ENCODE assay signal across 9 mouse cellular contexts in the genomic region with DNA sequence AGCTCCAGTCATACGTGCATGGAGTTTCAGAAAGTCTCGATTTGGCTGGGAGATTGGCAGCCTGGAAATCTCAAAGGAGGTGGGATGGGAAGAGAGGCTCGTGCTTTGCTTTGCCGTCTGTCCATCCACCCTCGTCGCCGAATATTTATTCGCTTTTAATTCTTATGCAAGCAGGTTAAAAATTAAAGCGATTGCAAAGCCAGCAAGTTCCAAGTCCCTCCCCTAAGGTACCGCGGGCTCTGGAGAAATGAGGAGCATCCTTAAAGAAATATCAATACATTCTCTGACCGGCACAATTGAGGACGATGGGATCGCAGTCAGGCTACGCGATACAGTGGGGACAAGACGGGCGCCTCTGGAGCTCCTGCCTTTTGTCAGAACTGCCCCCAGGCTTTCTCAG. TPM values are rescaled to one million over a fixed set of nuclear protein-coding genes. Genes with fewer than 3 reads are reported as not detected.
DNase-seq lines count a peak whose midpoint lies in the region; ATAC-seq lines count a peak whose summit lies in the region.
"Had no signal": no experiment of that assay in that cellular context is flagged by ENCODE, and none has a peak within 500 bp of the region (broad histone marks: within the 10 kb centered on the region; RNA-seq: fewer than 3 reads in every experiment).

No protein-coding gene starts in this region.

- H3K4me3 ChIP-seq in heart, embryonic 13.5 days: peak overlapping the region; percentile 59
- H3K4me3 ChIP-seq in hindbrain, embryonic 14.5 days (replicated peaks; ENCODE audit: low read length): peak overlapping the region; percentile 60
- H3K4me3 ChIP-seq in midbrain, embryonic 13.5 days (replicated peaks): peak overlapping the region; percentile 46

- 2% methylated on average over 18 of the region's 18 CpGs for WGBS in heart, embryonic 13.5 days
- WGBS in hindbrain, embryonic 14.5 days: 1% methylated on average over 18 of the region's 18 CpGs
- under 1% methylated on average over 18 of the region's 18 CpGs for WGBS in midbrain, embryonic 13.5 days

- no peak overlapping the region for H3K9ac ChIP-seq in heart, embryonic 13.5 days
- peak overlapping the region; percentile 52 for H3K9ac ChIP-seq in hindbrain, embryonic 14.5 days
- peak overlapping the region; percentile 63 for H3K9ac ChIP-seq in midbrain, embryonic 13.5 days (replicated peaks)

- peaks cover 99% of the 10 kb centered on the region for H3K27me3 ChIP-seq in heart, embryonic 13.5 days (replicated peaks)
- peaks cover 93% of the 10 kb centered on the region for H3K27me3 ChIP-seq in hindbrain, embryonic 14.5 days (ENCODE audit: control insufficient read depth, insufficient read depth, low read length)
- H3K27me3 ChIP-seq in midbrain, embryonic 13.5 days: peaks cover 95% of the 10 kb centered on the region

- intact Hi-C loops in heart, postnatal 25 days (cut with DNase I): loop anchor here (10.0 kb wide), 1 partner anchor 529 kb away; no protein-coding TSS in a partner anchor

- H3K27ac ChIP-seq in heart, embryonic 13.5 days (replicated peaks): no peak overlapping the region
- H3K27ac ChIP-seq in hindbrain, embryonic 14.5 days: no peak overlapping the region
- H3K27ac ChIP-seq in midbrain, embryonic 13.5 days: no peak overlapping the region

- DNase-seq in heart, postnatal 25 days (ENCODE audit: low spot score): no peak
- peak; percentile 43 for DNase-seq in brain, adult 2 months (ENCODE audit: low read depth, low spot score)
- DNase-seq in hindbrain, embryonic 14.5 days (ENCODE audit: low spot score): no peak
- DNase-seq in thymus, postnatal 25 days: no peak
- no peak for DNase-seq in right cerebral cortex, postnatal 4 days
- no peak for DNase-seq in cerebellum, postnatal 4 days (ENCODE audit: low spot score in 2 of 2)

- no peaks in the 10 kb centered on the region for H3K9me3 ChIP-seq in heart, embryonic 13.5 days
- H3K9me3 ChIP-seq in hindbrain, embryonic 14.5 days (ENCODE audit: control insufficient read depth, low read length): no peaks in the 10 kb centered on the region
- no peaks in the 10 kb centered on the region for H3K9me3 ChIP-seq in midbrain, embryonic 13.5 days

- H3K4me2 ChIP-seq in heart, embryonic 13.5 days: peak overlapping the region; percentile 92
- H3K4me2 ChIP-seq in hindbrain, embryonic 14.5 days (replicated peaks): peak overlapping the region; percentile 95
- H3K4me2 ChIP-seq in midbrain, embryonic 13.5 days (replicated peaks): peak overlapping the region; percentile 66

- H3K36me3 ChIP-seq in heart, embryonic 13.5 days: no peaks in the 10 kb centered on the region
- no peaks in the 10 kb centered on the region for H3K36me3 ChIP-seq in hindbrain, embryonic 14.5 days (replicated peaks; ENCODE audit: control insufficient read depth, insufficient read depth)
- no peaks in the 10 kb centered on the region for H3K36me3 ChIP-seq in midbrain, embryonic 13.5 days

- ATAC-seq in heart, embryonic 13.5 days (ENCODE audit: extremely low read depth, insufficient number of reproducible peaks, low FRiP score, low TSS enrichment): no peak
- ATAC-seq in hindbrain, embryonic 14.5 days (ENCODE audit: low FRiP score): no peak
- no peak for ATAC-seq in midbrain, embryonic 13.5 days
- ATAC-seq: CD4-positive, CD25-positive, alpha-beta regulatory T cell, adult 4 months had no signal

- peaks cover 33% of the 10 kb centered on the region for H3K4me1 ChIP-seq in heart, embryonic 13.5 days
- 0 out of 2 replicates have a peak, but pooled peaks cover 6% of the 10 kb centered on the region for H3K4me1 ChIP-seq in hindbrain, embryonic 14.5 days (replicated peaks; ENCODE audit: control insufficient read depth, insufficient read depth, low read length)
- H3K4me1 ChIP-seq in midbrain, embryonic 13.5 days (replicated peaks): peaks cover 53% of the 10 kb centered on the region

RNA-seq across cellular contexts. Expression of gene Shh, which starts 1.5 kb away (rescaled TPM):
- 0.36 and 0.57 TPM in 2 replicates for polyA plus RNA-seq in heart, embryonic 13.5 days (2015; fragmentation: Nextera tagmentation; extraction: Ambion mirVana)
- not detected for total RNA-seq in heart, postnatal 25 days (2021)
- polyA plus RNA-seq in hindbrain, embryonic 14.5 days (2014; fragmentation: Nextera tagmentation; extraction: Ambion mirVana): 1.3 and 1.4 TPM in 2 replicates
- 1.3 and 3.4 TPM in 2 replicates for polyA plus RNA-seq in midbrain, embryonic 13.5 days (2015; fragmentation: Nextera tagmentation; extraction: Ambion mirVana)
- polyA plus RNA-seq: CD4-positive, CD25-positive, alpha-beta regulatory T cell, adult 4 months had no signal
